Mouse (Mus musculus) midbrain, embryonic 15.5 days (tissue): Measurements from ENCODE around the gene Tvp23a. TPM values are rescaled to one million over a fixed set of nuclear protein-coding genes. Genes with fewer than 3 reads are reported as not detected.

Experiments used
- ATAC-seq: fragments of 200-750 bp; cut with Nextera tagmentation; replicated peaks from 2 replicates; pipeline ENCODE4 v1.8.0; 2017; ENCODE audit warnings: moderate TSS enrichment
- H3K27ac ChIP-seq: fragments of 300-500 bp; sonication (generic); 2 replicates; pipeline ENCODE4 v1.5.1; 2015; ENCODE audit warnings: mild to moderate bottlenecking, inconsistent platforms
- H3K27me3 ChIP-seq: fragments of 300-500 bp; sonication (generic); replicated peaks from 2 replicates; pipeline ENCODE4 v1.6.1; 2015; ENCODE audit warnings: inconsistent platforms
- H3K36me3 ChIP-seq: fragments of 300-500 bp; sonication (generic); replicated peaks from 2 replicates; pipeline ENCODE4 v1.6.1; 2015; ENCODE audit warnings: inconsistent platforms
- H3K4me1 ChIP-seq: fragments of 300-500 bp; sonication (generic); 2 replicates; pipeline ENCODE4 v1.6.1; 2015; ENCODE audit warnings: inconsistent platforms
- H3K4me2 ChIP-seq: fragments of 300-500 bp; sonication (generic); 2 replicates; pipeline ENCODE4 v1.6.1; 2015; ENCODE audit warnings: inconsistent platforms, mild to moderate bottlenecking, moderate library complexity
- H3K4me3 ChIP-seq: fragments of 300-500 bp; sonication (generic); 2 replicates; pipeline ENCODE4 v1.5.1; 2015; ENCODE audit warnings: mild to moderate bottlenecking, inconsistent platforms
- H3K9ac ChIP-seq: fragments of 300-500 bp; sonication (generic); 2 replicates; pipeline ENCODE4 v1.6.1; 2015; ENCODE audit warnings: mild to moderate bottlenecking, inconsistent platforms
- H3K9me3 ChIP-seq: fragments of 300-500 bp; sonication (generic); 2 replicates; pipeline ENCODE4 v1.6.1; 2016; ENCODE audit warnings: inconsistent platforms
- WGBS: fragments of 180-500 bp; shearing (Covaris S2); methylation state at CpG from one replicate; pipeline ENCODE4 v1.1.7; 2015; ENCODE audit warnings: mixed read lengths; 5-methylcytosine and 5-hydroxymethylcytosine counted together
- polyA plus RNA-seq: library from polyadenylated mRNA; unstranded; fragments of >200 nt; fragmentation: Nextera tagmentation; extraction: Ambion mirVana; gene quantifications from 2 replicates; pipeline ENCODE4 v1.2.1, GENCODE M21; 2015

Tvp23a gene
- 54.4 and 54.7 TPM in 2 replicates for polyA plus RNA-seq

DNA sequence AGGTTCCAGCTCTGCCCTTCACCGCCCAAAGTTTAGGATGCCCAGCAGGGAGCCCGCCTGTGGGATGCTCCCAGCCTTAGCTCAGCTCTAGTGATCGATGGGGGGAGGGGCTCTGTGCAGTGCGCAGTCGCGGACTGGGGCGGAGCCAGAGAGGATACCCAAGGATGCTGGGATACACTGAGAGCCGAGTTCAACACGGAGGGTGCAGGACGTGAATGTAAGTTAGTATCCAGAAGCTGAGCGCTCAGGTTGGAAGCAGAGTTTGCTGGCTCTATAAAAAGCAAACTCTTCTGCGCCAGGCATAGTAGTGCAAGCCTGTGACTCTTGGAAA lies at the start of gene Tvp23a:
Gene Tvp23a, minus strand, starts transcription at position 99 of the 331 bp plus-strand sequence.
- Histone ChIP-seq H3K9ac (peak within 1 kb of the TSS; percentile 78), H3K9me3 (no peaks in the 10 kb centered on the region), H3K36me3 (no peaks in the 10 kb centered on the region), H3K4me1 (peaks cover 47% of the 10 kb centered on the region), H3K27ac (peak within 1 kb of the TSS; percentile 87), H3K27me3 (no peaks in the 10 kb centered on the region), H3K4me2 (peak within 1 kb of the TSS; percentile 76), H3K4me3 (peak within 1 kb of the TSS; percentile 58)
- ATAC-seq, result peak; percentile 99
- under 1% methylated on average over 12 of the region's 12 CpGs for WGBS

DNA sequence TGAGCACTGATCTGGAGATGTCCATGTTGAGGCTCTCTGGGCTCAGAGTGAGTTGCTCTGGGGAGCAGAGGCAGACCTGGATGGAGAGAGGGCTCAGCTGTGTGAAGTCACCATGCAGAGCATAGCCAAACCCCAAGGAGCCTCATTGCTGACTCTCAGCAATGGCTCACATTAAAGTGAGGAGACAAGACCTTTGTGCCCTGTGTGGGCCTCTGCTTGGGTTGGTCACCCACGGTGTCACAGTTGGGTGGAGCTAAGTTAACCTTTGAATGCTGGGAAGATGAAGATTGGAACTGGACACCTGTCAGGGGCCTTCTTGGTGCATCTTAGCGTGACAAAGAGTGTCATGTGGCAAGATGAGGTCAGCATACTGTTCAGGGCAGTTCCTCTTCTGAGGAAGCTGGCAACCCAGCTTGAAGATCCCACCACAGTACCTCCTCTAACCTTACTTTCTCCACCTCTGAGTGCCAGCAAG lies 48.7 kb upstream of the Tvp23a start:
- no peaks in the 10 kb centered on the region for H3K27me3 ChIP-seq
- no peaks in the 10 kb centered on the region for H3K4me1 ChIP-seq
- no peak overlapping the region for H3K4me2 ChIP-seq
- no peak overlapping the region for H3K4me3 ChIP-seq
- no peak overlapping the region for H3K27ac ChIP-seq
- no peak for ATAC-seq
- WGBS, result 68% methylated on average over 2 of the region's 2 CpGs
- no peaks in the 10 kb centered on the region for H3K9me3 ChIP-seq
- H3K36me3 ChIP-seq, result no peaks in the 10 kb centered on the region
- no peak overlapping the region for H3K9ac ChIP-seq

DNA sequence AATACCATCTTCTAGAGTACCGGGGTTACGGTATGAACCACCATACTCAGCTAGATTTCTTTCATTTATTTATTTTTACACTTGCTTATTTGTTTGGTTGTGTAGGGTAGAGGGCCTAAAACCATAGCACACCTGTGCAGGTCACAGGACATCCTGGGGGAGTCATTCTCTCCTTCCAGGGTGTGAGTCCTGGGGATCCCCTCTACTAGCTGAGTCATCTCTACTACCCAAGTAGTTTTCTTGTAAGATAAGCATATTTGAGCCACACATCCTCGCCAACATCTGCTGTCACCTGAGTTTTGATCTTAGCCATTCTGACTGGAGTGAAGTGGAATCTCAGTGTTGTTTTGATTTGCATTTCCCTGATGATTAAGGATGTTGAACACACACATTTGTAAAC lies 45.4 kb upstream of the Tvp23a start:
- ATAC-seq, result no peak
- 0 out of 2 replicates have a peak, but pooled peaks cover 6% of the 10 kb centered on the region for H3K4me1 ChIP-seq
- H3K9me3 ChIP-seq, result no peaks in the 10 kb centered on the region
- H3K4me3 ChIP-seq, result no peak overlapping the region
- 88% methylated on average over 3 of the region's 3 CpGs for WGBS
- no peaks in the 10 kb centered on the region for H3K27me3 ChIP-seq
- no peak overlapping the region for H3K9ac ChIP-seq
- no peaks in the 10 kb centered on the region for H3K36me3 ChIP-seq
- H3K4me2 ChIP-seq, result no peak overlapping the region
- no peak overlapping the region for H3K27ac ChIP-seq

DNA sequence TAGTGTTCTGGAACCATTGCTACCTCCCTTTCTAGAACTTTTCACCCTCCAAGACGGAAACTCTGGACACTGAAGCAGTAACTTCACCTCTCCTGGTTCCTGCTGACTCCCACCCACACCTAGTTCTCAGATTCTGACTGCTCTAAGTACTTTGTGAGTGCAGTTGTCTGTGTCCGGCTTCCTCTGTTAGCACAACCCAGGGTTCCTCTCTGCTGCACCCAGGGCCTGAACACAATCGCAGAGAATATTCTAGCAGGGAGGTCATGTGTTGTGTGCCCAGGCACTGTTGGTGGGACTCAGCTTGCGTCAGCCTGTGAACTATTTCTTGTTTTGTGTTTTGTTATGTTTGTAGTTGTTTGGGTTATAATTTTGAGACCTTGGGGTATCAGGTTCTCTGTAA lies 44.6 kb upstream of the Tvp23a start:
- Histone ChIP-seq H3K36me3 (no peaks in the 10 kb centered on the region), H3K27ac (no peak overlapping the region), H3K4me3 (no peak overlapping the region), H3K9me3 (no peaks in the 10 kb centered on the region), H3K4me2 (no peak overlapping the region), H3K27me3 (no peaks in the 10 kb centered on the region), H3K9ac (no peak overlapping the region), H3K4me1 (0 out of 2 replicates have a peak, but pooled peaks cover 6% of the 10 kb centered on the region)
- ATAC-seq, result no peak
- WGBS, result 90% methylated on average over 4 of the region's 4 CpGs

DNA sequence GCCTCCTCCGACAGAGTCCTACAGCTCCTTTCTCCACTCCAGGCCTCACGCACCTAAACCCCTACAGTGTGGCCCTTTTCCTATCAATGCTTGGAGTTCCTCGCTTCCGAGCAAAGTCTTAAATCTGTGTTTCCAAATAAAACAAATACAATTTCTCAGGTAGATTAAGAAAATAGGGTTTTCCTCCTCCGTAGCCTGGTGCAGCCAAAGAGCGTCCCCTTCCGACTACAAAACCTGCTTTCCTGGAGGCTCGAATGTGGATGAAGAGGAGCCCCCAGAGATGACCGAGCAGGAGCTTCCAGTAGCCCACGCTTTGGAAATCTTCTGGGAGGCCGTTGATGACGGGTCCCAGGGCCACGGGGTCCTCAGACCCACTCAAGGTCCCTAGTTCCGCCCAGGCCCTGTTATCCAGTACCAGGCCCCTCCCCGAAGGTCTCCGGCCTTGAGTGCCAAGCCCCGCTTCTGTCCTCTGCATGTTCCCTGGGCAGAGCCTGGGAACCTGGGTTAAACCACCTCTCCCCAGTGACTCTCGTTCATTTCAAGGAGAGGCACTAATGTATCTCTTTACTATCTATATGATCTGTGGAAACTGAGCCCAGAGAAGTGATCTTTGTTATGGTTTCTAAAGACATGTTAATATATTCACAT lies 43.5 kb upstream of the Tvp23a start:
- Histone ChIP-seq H3K9ac (no peak overlapping the region), H3K36me3 (no peaks in the 10 kb centered on the region), H3K27me3 (no peaks in the 10 kb centered on the region), H3K4me2 (no peak overlapping the region), H3K4me3 (no peak overlapping the region), H3K27ac (no peak overlapping the region), H3K4me1 (0 out of 2 replicates have a peak, but pooled peaks cover 6% of the 10 kb centered on the region), H3K9me3 (no peaks in the 10 kb centered on the region)
- 88% methylated on average over 18 of the region's 18 CpGs for WGBS
- no peak for ATAC-seq

DNA sequence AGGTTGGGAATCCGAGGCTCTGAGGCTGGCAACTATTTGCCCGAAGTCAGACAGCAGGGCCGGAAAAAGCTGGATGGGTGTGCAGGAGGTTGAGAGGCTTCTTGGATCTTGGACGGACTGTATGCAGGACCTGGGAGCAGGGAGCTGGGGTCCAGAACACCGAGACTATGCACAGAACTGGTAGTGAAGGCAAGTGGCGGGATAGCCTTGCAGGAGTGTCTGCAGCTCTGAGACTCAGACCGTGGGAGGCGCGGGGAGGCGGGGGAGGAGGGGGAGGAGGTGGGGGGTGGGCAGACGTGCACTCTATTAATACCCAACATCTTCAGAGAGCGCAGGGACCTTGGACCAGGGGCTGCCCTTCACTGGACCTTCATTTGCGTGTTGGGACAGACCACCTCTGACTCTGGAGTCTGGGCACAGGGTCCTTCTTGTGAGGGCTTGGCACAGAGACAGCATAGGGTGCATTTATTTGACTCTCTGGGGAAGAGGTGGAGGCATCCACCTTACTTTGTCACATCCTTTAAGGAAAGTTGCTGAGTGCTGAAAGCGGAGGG lies 42.8 kb upstream of the Tvp23a start:
- Histone ChIP-seq H3K27ac (no peak overlapping the region), H3K9me3 (no peaks in the 10 kb centered on the region), H3K36me3 (no peaks in the 10 kb centered on the region), H3K9ac (no peak overlapping the region), H3K4me1 (0 out of 2 replicates have a peak, but pooled peaks cover 6% of the 10 kb centered on the region), H3K27me3 (no peaks in the 10 kb centered on the region), H3K4me3 (no peak overlapping the region), H3K4me2 (peak overlapping the region; percentile 33)
- ATAC-seq, result no peak
- 22% methylated on average over 14 of the region's 14 CpGs for WGBS

DNA sequence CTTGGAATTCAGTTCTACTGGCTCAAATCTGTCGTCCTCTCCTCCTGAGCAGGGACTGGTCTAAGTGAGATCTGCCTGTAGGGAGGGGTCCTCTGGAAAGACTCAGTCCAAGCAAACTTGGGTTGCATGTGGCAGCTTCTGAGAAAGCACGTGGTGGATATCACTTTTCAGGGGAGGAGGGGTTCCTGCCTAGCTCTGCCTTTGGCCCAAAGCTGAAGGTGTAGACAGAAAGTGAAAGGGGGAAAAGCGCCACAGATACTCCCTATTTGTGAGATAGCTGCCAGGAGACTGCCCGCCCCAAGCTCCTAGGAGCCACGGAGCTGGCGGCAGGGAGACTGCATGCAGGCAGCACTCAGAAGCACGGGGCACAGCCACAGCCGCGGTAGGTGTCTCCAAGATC lies 42.3 kb upstream of the Tvp23a start:
- Histone ChIP-seq H3K4me3 (no peak overlapping the region), H3K27ac (no peak overlapping the region), H3K4me2 (peak overlapping the region; percentile 33), H3K9ac (no peak overlapping the region), H3K36me3 (no peaks in the 10 kb centered on the region), H3K4me1 (0 out of 2 replicates have a peak, but pooled peaks cover 6% of the 10 kb centered on the region), H3K9me3 (no peaks in the 10 kb centered on the region), H3K27me3 (no peaks in the 10 kb centered on the region)
- WGBS, result 10% methylated on average over 9 of the region's 9 CpGs
- no peak for ATAC-seq

DNA sequence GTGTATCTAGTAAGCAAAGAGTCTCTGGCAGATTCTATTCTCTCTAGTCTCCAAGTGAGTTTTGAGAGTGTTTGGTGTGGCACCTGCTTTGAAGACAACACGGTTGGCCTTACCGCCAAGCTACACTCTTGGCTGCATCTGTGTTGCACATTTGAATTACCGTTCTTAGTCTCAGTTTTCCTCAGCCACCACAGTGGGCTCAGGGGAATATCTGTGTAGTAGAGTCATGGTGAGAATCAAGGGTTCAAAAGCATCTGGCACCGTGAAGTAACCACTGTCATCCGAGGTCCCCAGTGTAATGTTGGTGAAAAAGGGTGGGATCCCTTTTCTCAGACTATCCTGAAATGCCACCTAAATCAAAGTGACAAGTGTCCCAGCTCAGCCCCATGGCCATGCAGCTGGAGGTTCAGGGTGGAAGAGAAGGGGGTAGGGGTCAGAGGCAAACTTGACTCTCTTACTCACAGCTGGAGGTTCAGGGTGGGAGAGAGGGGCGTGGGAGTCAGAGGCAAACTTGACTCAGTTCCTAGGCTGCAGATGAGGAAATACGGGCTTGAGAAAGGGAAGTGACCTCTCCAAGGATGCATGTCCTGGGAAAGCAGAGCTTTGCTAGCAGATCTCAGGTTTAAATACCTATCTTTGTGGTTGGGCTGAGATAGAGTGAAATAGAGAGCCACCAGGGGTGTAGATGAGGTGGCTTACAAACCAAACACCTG lies 41.8 kb upstream of the Tvp23a start:
- H3K27ac ChIP-seq, result no peak overlapping the region
- H3K9me3 ChIP-seq, result no peaks in the 10 kb centered on the region
- ATAC-seq, result no peak
- no peaks in the 10 kb centered on the region for H3K27me3 ChIP-seq
- 83% methylated on average over 7 of the region's 7 CpGs for WGBS
- 0 out of 2 replicates have a peak, but pooled peaks cover 6% of the 10 kb centered on the region for H3K4me1 ChIP-seq
- no peak overlapping the region for H3K9ac ChIP-seq
- H3K4me3 ChIP-seq, result no peak overlapping the region
- H3K36me3 ChIP-seq, result no peaks in the 10 kb centered on the region
- no peak overlapping the region for H3K4me2 ChIP-seq

DNA sequence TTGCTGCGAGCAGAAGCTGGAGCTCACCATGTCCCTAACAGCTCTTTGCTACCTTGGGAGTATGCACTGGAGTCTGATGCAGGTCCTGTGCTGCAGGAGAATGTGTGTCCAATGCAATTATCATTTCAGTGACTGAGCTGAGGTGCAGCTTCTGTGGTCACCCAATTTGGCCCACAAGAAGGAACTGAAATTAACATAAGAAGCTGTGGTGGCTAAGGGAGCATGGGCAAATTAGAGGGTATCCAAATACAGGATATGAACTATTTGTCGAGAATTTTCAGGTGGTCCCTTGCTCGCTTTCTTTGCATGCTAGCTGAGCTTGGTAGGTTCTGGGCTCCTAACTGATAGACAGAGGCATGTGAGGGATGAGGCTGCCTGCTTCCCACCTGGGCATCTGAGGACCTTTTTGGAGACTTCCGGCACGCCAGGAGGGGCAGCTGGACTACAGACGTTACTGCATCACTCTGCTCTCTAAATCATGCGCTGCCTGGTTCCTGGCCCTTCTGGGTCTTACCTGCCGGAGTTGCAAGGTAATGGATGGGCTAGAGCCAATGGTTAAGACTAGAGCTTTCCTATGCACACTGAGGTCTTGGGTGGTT lies 40.8 kb upstream of the Tvp23a start:
- Histone ChIP-seq H3K4me3 (no peak overlapping the region), H3K9me3 (no peaks in the 10 kb centered on the region), H3K9ac (no peak overlapping the region), H3K27me3 (no peaks in the 10 kb centered on the region), H3K4me1 (0 out of 2 replicates have a peak, but pooled peaks cover 6% of the 10 kb centered on the region), H3K4me2 (no peak overlapping the region), H3K27ac (no peak overlapping the region), H3K36me3 (no peaks in the 10 kb centered on the region)
- no peak for ATAC-seq
- WGBS, result 85% methylated on average over 8 of the region's 8 CpGs

DNA sequence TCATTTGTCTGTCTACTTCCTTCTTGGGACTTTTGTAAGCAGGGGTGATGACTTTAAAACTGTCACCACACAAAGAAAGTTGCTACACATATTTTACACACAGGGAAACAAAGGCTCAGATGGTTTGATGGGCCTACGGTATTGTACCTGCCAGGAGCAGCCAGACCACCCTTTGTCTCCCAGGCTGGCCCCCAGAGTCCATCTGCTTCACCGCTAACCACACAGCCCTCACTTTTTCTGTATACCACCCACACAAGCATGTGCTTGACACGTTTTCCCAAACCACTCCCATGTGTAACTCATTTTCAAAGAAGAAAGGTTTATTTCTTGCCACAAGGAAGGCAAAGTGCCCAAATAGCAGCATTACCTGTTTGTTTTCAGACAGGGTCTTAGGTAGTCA lies 39.8 kb upstream of the Tvp23a start:
- Histone ChIP-seq H3K4me2 (no peak overlapping the region), H3K4me1 (0 out of 2 replicates have a peak, but pooled peaks cover 6% of the 10 kb centered on the region), H3K27me3 (no peaks in the 10 kb centered on the region), H3K27ac (no peak overlapping the region), H3K36me3 (no peaks in the 10 kb centered on the region), H3K4me3 (no peak overlapping the region), H3K9me3 (no peaks in the 10 kb centered on the region), H3K9ac (no peak overlapping the region)
- WGBS, result 83% methylated on average over 3 of the region's 3 CpGs
- ATAC-seq, result no peak

DNA sequence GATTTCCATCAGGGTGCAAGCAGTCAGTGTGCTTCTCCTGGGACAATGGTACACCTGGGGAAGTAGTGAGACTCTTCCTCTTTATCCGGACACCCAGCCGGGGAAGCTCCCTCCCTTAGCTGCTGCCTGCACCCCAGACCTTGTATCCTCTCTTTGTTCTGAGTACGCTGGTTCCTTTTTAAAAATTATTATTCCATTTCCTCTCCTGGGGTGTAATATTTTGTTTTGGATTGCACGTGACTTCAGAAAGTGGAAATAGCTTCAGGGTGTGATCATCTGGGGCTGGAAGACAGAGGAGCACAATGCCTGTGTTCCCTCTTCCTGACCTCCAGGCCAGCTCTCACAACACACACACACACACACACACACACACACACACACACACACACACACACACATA lies 35.2 kb upstream of the Tvp23a start:
- H3K27me3 ChIP-seq, result no peaks in the 10 kb centered on the region
- H3K36me3 ChIP-seq, result no peaks in the 10 kb centered on the region
- H3K27ac ChIP-seq, result no peak overlapping the region
- WGBS, result 62% methylated on average over 4 of the region's 4 CpGs
- no peak for ATAC-seq
- H3K4me1 ChIP-seq, result no peaks in the 10 kb centered on the region
- H3K9ac ChIP-seq, result no peak overlapping the region
- H3K9me3 ChIP-seq, result no peaks in the 10 kb centered on the region
- no peak overlapping the region for H3K4me2 ChIP-seq
- H3K4me3 ChIP-seq, result no peak overlapping the region

DNA sequence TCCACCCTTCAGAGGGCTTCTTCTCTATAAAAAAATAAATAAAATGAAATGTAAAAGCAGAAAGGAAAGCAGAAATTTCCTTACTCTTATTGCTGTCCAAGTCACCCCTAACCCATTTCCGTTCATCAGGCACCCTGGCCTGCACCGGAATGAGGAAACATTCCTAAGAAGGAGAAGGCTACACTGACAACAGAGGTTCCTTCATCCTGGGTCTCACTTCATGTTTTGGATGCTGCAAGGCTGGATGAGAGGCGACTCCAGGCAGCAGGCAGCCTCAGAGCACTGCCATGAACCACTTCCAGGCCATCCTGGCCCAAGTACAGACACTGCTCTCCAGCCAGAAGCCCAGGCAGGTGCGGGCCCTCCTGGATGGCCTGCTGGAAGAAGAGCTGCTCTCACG lies 32.7 kb upstream of the Tvp23a start, which contains the start of gene Ciita:
Gene Ciita, plus strand, starts transcription at position 203 of the 400 bp plus-strand sequence.
- H3K4me3 ChIP-seq, result no peak within 1 kb of the TSS
- H3K9me3 ChIP-seq, result no peaks in the 10 kb centered on the region
- no peak for ATAC-seq
- H3K27me3 ChIP-seq, result no peaks in the 10 kb centered on the region
- no peaks in the 10 kb centered on the region for H3K36me3 ChIP-seq
- H3K9ac ChIP-seq, result no peak within 1 kb of the TSS
- no peak within 1 kb of the TSS for H3K4me2 ChIP-seq
- H3K27ac ChIP-seq, result no peak within 1 kb of the TSS
- WGBS, result 79% methylated on average over 5 of the region's 5 CpGs
- H3K4me1 ChIP-seq, result no peaks in the 10 kb centered on the region
